In the genomic region with DNA sequence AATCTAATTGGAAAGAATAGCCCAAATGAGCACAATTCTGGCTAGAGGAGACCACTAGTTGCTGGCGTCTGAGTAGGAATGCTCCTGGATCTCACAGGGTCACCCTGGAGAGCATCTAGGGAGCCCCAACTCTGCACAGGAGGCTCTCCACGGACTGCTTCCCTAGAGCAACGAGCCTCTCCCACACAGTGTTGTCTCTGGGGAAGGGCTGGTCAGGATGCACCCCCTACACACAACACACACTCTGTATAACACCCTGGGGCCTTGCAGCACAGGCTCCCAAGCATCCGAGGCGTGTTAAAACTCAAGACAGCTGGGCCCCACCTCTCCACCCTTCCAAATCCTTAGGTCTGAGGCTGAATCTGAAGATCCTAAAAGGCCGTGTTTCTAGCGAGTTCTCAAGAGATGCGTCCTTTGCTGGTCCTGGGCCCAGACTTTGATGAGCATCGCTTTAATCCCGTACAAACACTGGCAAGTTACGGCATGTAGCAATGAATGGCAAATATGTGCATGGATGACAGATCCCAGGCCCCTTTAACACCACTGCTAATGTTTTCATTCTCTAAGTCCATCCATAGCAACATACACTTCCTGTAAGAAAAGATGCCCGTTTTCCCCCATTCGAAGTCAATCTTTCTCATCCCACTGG, we compare ENCODE assay signal across 12 mouse cellular contexts. TPM values are rescaled to one million over a fixed set of nuclear protein-coding genes. Genes with fewer than 3 reads are reported as not detected.
DNase-seq lines count a peak whose midpoint lies in the region; ATAC-seq and TF ChIP-seq lines count a peak whose summit lies in the region.
"Had no signal": no experiment of that assay in that cellular context is flagged by ENCODE, and none has a peak within 500 bp of the region (broad histone marks: within the 10 kb centered on the region; RNA-seq: fewer than 3 reads in every experiment).

No protein-coding gene starts in this region.

- H3K27me3 ChIP-seq in heart, embryonic 13.5 days (replicated peaks): no peaks in the 10 kb centered on the region
- H3K27me3 ChIP-seq in lung, embryonic 14.5 days (ENCODE audit: insufficient read depth, low read length): no peaks in the 10 kb centered on the region
- H3K27me3 ChIP-seq in forebrain, postnatal 0 days (ENCODE audit: insufficient read depth, low read length): no peaks in the 10 kb centered on the region
- no peaks in the 10 kb centered on the region for H3K27me3 ChIP-seq in stomach, embryonic 14.5 days (ENCODE audit: control insufficient read depth, insufficient read depth, low read length)
- H3K27me3 ChIP-seq: hindbrain, embryonic 12.5 days; neural tube, embryonic 15.5 days had no signal

- H3K36me3 ChIP-seq in heart, embryonic 13.5 days: no peaks in the 10 kb centered on the region
- no peaks in the 10 kb centered on the region for H3K36me3 ChIP-seq in lung, embryonic 14.5 days (ENCODE audit: insufficient read depth)
- no peaks in the 10 kb centered on the region for H3K36me3 ChIP-seq in forebrain, postnatal 0 days (ENCODE audit: insufficient read depth)
- no peaks in the 10 kb centered on the region for H3K36me3 ChIP-seq in stomach, embryonic 14.5 days (ENCODE audit: control insufficient read depth, insufficient read depth, low read length)
- H3K36me3 ChIP-seq: hindbrain, embryonic 12.5 days; neural tube, embryonic 15.5 days had no signal

- DNase-seq in heart, postnatal 4 days: no peak
- no peak for DNase-seq in lung, embryonic 14.5 days
- DNase-seq in lung, postnatal 10 days: no peak
- DNase-seq in forebrain, postnatal 0 days: peak; percentile 29
- no peak for DNase-seq in spleen, postnatal 4 days (ENCODE audit: low spot score in 2 of 2)
- DNase-seq: right cerebral cortex, adult 18-20 months; spleen, adult 18-20 months; thymus, adult 18-20 months had no signal

- no peak for ATAC-seq in heart, embryonic 13.5 days (ENCODE audit: extremely low read depth, insufficient number of reproducible peaks, low FRiP score, low TSS enrichment)
- peak; percentile 13; the same call in 1 of the 2 replicates for ATAC-seq in lung, embryonic 14.5 days (ENCODE audit: insufficient read depth)
- peak; percentile 42 for ATAC-seq in forebrain, postnatal 0 days
- ATAC-seq in stomach, embryonic 14.5 days (ENCODE audit: insufficient number of reproducible peaks, insufficient read depth, low FRiP score, low read depth): no peak

- 75% methylated on average over 13 of the region's 13 CpGs for WGBS in heart, embryonic 13.5 days
- 65% methylated on average over 13 of the region's 13 CpGs for WGBS in lung, embryonic 14.5 days
- WGBS in forebrain, postnatal 0 days: 60% methylated on average over 13 of the region's 13 CpGs
- 68% methylated on average over 13 of the region's 13 CpGs for WGBS in stomach, embryonic 14.5 days

- no peaks in the 10 kb centered on the region for H3K9me3 ChIP-seq in heart, embryonic 13.5 days
- H3K9me3 ChIP-seq in lung, embryonic 14.5 days (ENCODE audit: low read depth, low read length): no peaks in the 10 kb centered on the region
- H3K9me3 ChIP-seq in forebrain, postnatal 0 days (ENCODE audit: low read length): no peaks in the 10 kb centered on the region
- no peaks in the 10 kb centered on the region for H3K9me3 ChIP-seq in stomach, embryonic 14.5 days (ENCODE audit: control insufficient read depth, low read depth, low read length)
- H3K9me3 ChIP-seq: hindbrain, embryonic 12.5 days; neural tube, embryonic 15.5 days had no signal

- no peak overlapping the region for H3K4me3 ChIP-seq in heart, embryonic 13.5 days
- no peak overlapping the region for H3K4me3 ChIP-seq in lung, embryonic 14.5 days (ENCODE audit: low read depth, low read length)
- no peak overlapping the region for H3K4me3 ChIP-seq in forebrain, postnatal 0 days (ENCODE audit: low read depth, low read length)
- no peak overlapping the region for H3K4me3 ChIP-seq in stomach, embryonic 14.5 days (ENCODE audit: low read depth, low read length)
- H3K4me3 ChIP-seq: hindbrain, embryonic 12.5 days; neural tube, embryonic 15.5 days had no signal

- H3K4me2 ChIP-seq in heart, embryonic 13.5 days: no peak overlapping the region
- no peak overlapping the region for H3K4me2 ChIP-seq in lung, embryonic 14.5 days
- H3K4me2 ChIP-seq in forebrain, postnatal 0 days (ENCODE audit: low read depth): no peak overlapping the region
- no peak overlapping the region for H3K4me2 ChIP-seq in stomach, embryonic 14.5 days (replicated peaks; ENCODE audit: low read depth, low read length)
- H3K4me2 ChIP-seq: hindbrain, embryonic 12.5 days; neural tube, embryonic 15.5 days had no signal

- H3K4me1 ChIP-seq in heart, embryonic 13.5 days: peaks cover 16% of the 10 kb centered on the region
- H3K4me1 ChIP-seq in lung, embryonic 14.5 days (ENCODE audit: insufficient read depth): peaks cover 7% of the 10 kb centered on the region; the same call in 1 of the 2 replicates
- H3K4me1 ChIP-seq in forebrain, postnatal 0 days (ENCODE audit: insufficient read depth): no peaks in the 10 kb centered on the region
- H3K4me1 ChIP-seq in stomach, embryonic 14.5 days (ENCODE audit: control insufficient read depth, insufficient read depth, low read length): peaks cover 18% of the 10 kb centered on the region

- H3K9ac ChIP-seq in heart, embryonic 13.5 days: no peak overlapping the region
- H3K9ac ChIP-seq in lung, embryonic 14.5 days: no peak overlapping the region; the same call in 1 of the 2 replicates
- no peak overlapping the region for H3K9ac ChIP-seq in forebrain, postnatal 0 days
- no peak overlapping the region for H3K9ac ChIP-seq in stomach, embryonic 14.5 days (replicated peaks; ENCODE audit: low read depth, low read length)
- H3K9ac ChIP-seq: hindbrain, embryonic 12.5 days; neural tube, embryonic 15.5 days had no signal

- peak overlapping the region; percentile 42; the same call in 1 of the 2 replicates for H3K27ac ChIP-seq in heart, embryonic 13.5 days (replicated peaks)
- peak overlapping the region; percentile 27; the same call in 1 of the 2 replicates for H3K27ac ChIP-seq in lung, embryonic 14.5 days (ENCODE audit: low read depth)
- H3K27ac ChIP-seq in forebrain, postnatal 0 days (ENCODE audit: low read depth, low read length): no peak overlapping the region
- H3K27ac ChIP-seq in stomach, embryonic 14.5 days (ENCODE audit: low read length): 0 out of 2 replicates have a peak overlapping the region, but pooled peaks have one; percentile 7
- H3K27ac ChIP-seq: hindbrain, embryonic 12.5 days had no signal

- no peak for TF ChIP-seq CTCF in lung, embryonic 14.5 days (IDR thresholded peaks at IDR 0.05; ENCODE audit: low read depth)
- no peak for TF ChIP-seq CTCF in forebrain, postnatal 0 days (IDR thresholded peaks at IDR 0.05; ENCODE audit: low read depth)

RNA-seq across cellular contexts. Expression of gene Ubl3, which starts 56.4 kb away (rescaled TPM):
- polyA plus RNA-seq in heart, embryonic 13.5 days (2015; fragmentation: Nextera tagmentation; extraction: Ambion mirVana): 55.0 and 59.1 TPM in 2 replicates
- total RNA-seq in heart, postnatal 4 days (2021): 10 to 100 TPM; 71.4 to 82.6 TPM
- 86.3 and 89.0 TPM in 2 replicates for polyA plus RNA-seq in lung, embryonic 14.5 days (2014; fragmentation: Nextera tagmentation; extraction: Ambion mirVana)
- total RNA-seq in forebrain, postnatal 0 days (2014; rRNA removed): 122 TPM in 2 replicates
- 68.0 and 79.3 TPM in 2 replicates for polyA plus RNA-seq in forebrain, postnatal 0 days (2015; fragmentation: Nextera tagmentation; extraction: Ambion mirVana)
- 69.5 and 76.3 TPM in 2 replicates for polyA plus RNA-seq in stomach, embryonic 14.5 days (2014; fragmentation: Nextera tagmentation; extraction: Ambion mirVana)

Comparison
In these comparisons a context has a peak if more than half of its experiments do, and no peak if none do; other contexts are left out.
1. ATAC-seq: peak in lung, embryonic 14.5 days (single experiment) and forebrain, postnatal 0 days (single experiment); none in heart, embryonic 13.5 days (single experiment) and stomach, embryonic 14.5 days (single experiment).